Mouse (Mus musculus) lung, adult 18-20 months (tissue): ENCODE measurements around the gene Spatc1l.

ENCODE experiments used
- DNase-seq, 2 experiments: peaks; one replicate each; pipeline ENCODE4 v3.0.0; 2022; ENCODE audit warnings: mixed read lengths in 2 of 2

Gene Spatc1l

GRCm38 (mm10) chr10:76561972-76562371 is at the start of gene Spatc1l:
Gene Spatc1l, plus strand, starts transcription at chr10:76562272.
- DNase-seq, result no peak

GRCm38 (mm10) chr10:76512965-76513583 is 49.0 kb upstream of the Spatc1l start:
- peak; percentile 71 to 80 for DNase-seq

GRCm38 (mm10) chr10:76530922-76531321 is 31.1 kb upstream of the Spatc1l start:
- no peak for DNase-seq

GRCm38 (mm10) chr10:76531375-76531774 is 30.7 kb upstream of the Spatc1l start, which contains the start of gene Lss:
Gene Lss, plus strand, starts transcription at chr10:76531588.
- peak; percentile 96 to 97 for DNase-seq

- DNase-seq, result no peak
These were observed 30.2 kb upstream of the Spatc1l start for GRCm38 (mm10) chr10:76531828-76532227.

GRCm38 (mm10) chr10:76535526-76535925 is 26.5 kb upstream of the Spatc1l start:
- no peak for DNase-seq

GRCm38 (mm10) chr10:76537619-76538018 is 24.5 kb upstream of the Spatc1l start:
- DNase-seq, result peak; percentile 37 to 70

- DNase-seq, result no peak
These were observed 20.6 kb upstream of the Spatc1l start for GRCm38 (mm10) chr10:76541336-76542085.

GRCm38 (mm10) chr10:76542636-76543375 is 19.3 kb upstream of the Spatc1l start:
- DNase-seq, result no peak

GRCm38 (mm10) chr10:76546566-76546965 is 15.5 kb upstream of the Spatc1l start:
- DNase-seq, result no peak

- DNase-seq, result no peak
These were observed 13.9 kb upstream of the Spatc1l start for GRCm38 (mm10) chr10:76548218-76548617.

- no peak for DNase-seq
These were observed 11.6 kb upstream of the Spatc1l start for GRCm38 (mm10) chr10:76550458-76550857.

- no peak for DNase-seq
These were observed 10.5 kb upstream of the Spatc1l start for GRCm38 (mm10) chr10:76551556-76551955.

- DNase-seq, result no peak
These were observed 8.0 kb upstream of the Spatc1l start for GRCm38 (mm10) chr10:76554061-76554460.

GRCm38 (mm10) chr10:76569996-76570685 is 8.1 kb downstream of the Spatc1l start:
- no peak for DNase-seq

- DNase-seq, result no peak
These were observed 9.0 kb downstream of the Spatc1l start for GRCm38 (mm10) chr10:76571070-76571469.

GRCm38 (mm10) chr10:76572151-76572550 is 10.1 kb downstream of the Spatc1l start:
- no peak for DNase-seq

GRCm38 (mm10) chr10:76575374-76575773 is 13.3 kb downstream of the Spatc1l start, which contains the start of gene Ftcd:
Gene Ftcd, plus strand, starts transcription at chr10:76575648.
- DNase-seq, result no peak

GRCm38 (mm10) chr10:76576920-76577319 is 14.8 kb downstream of the Spatc1l start:
- DNase-seq, result no peak

- no peak for DNase-seq
These were observed 22.1 kb downstream of the Spatc1l start for GRCm38 (mm10) chr10:76584138-76584537.

GRCm38 (mm10) chr10:76586190-76586589 is 24.1 kb downstream of the Spatc1l start:
- DNase-seq, result no peak

- no peak for DNase-seq
These were observed 28.1 kb downstream of the Spatc1l start for GRCm38 (mm10) chr10:76590197-76590596.

- no peak for DNase-seq
These were observed 34.3 kb downstream of the Spatc1l start for GRCm38 (mm10) chr10:76596338-76596737.
